In the genomic region with DNA sequence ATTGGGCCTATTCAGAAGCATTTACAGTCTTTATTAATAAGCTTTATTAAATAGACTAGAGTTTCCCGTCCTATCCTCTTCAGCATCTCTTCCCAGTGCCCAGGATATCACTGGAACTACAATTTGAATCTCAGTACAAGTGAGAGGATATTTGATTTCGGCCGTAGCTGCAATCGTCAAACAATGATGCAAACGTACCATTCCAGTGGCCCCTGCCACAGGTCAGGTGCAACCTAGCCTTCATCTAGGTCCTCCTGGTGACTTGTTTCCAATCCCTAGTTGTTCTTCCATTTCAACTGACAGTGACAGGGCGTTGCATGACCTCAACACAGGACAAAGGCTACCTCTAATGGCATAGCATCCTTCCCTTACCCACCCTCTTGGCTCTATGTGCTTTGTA, we compare ENCODE assay signal across 8 mouse cellular contexts. TPM values are rescaled to one million over a fixed set of nuclear protein-coding genes. Genes with fewer than 3 reads are reported as not detected.
DNase-seq lines count a peak whose midpoint lies in the region; ATAC-seq and TF ChIP-seq lines count a peak whose summit lies in the region.

No protein-coding gene starts in this region.

- no peaks in the 10 kb centered on the region for H3K9me3 ChIP-seq in embryonic facial prominence, embryonic 14.5 days (ENCODE audit: control insufficient read depth, low read length)
- no peaks in the 10 kb centered on the region for H3K9me3 ChIP-seq in intestine, embryonic 16.5 days (ENCODE audit: control insufficient read depth, low read length)
- no peaks in the 10 kb centered on the region for H3K9me3 ChIP-seq in neural tube, embryonic 12.5 days

- peak; percentile 69 for DNase-seq in liver, adult 2 months (ENCODE audit: extremely low read depth, low read depth, low spot score)
- DNase-seq in liver, result no peak
- no peak for DNase-seq in embryonic facial prominence, embryonic 14.5 days (ENCODE audit: low spot score)
- no peak for DNase-seq in cerebellum, adult 11 months
- no peak for DNase-seq in left cerebral cortex, postnatal 14 days (ENCODE audit: low spot score in 2 of 2)
- DNase-seq in left cerebral cortex, postnatal 4 days, result no peak

- WGBS in liver, adult 2 months, result 9% methylated on average over 6 of the region's 6 CpGs
- 47% methylated on average over 6 of the region's 6 CpGs for WGBS in embryonic facial prominence, embryonic 14.5 days
- WGBS in intestine, embryonic 16.5 days, result 37% methylated on average over 6 of the region's 6 CpGs
- 45% methylated on average over 6 of the region's 6 CpGs for WGBS in neural tube, embryonic 12.5 days

- no peaks in the 10 kb centered on the region for H3K36me3 ChIP-seq in liver, adult 2 months (ENCODE audit: control insufficient read depth, insufficient read depth, low read length)
- H3K36me3 ChIP-seq in embryonic facial prominence, embryonic 14.5 days (ENCODE audit: control insufficient read depth, insufficient read depth, low read length), result peaks cover 13% of the 10 kb centered on the region; the same call in 1 of the 2 replicates
- no peaks in the 10 kb centered on the region for H3K36me3 ChIP-seq in intestine, embryonic 16.5 days (ENCODE audit: control insufficient read depth, insufficient read depth, low read length)
- H3K36me3 ChIP-seq in neural tube, embryonic 12.5 days, result peaks cover 24% of the 10 kb centered on the region

- peak overlapping the region; percentile 6; the same call in 1 of the 2 replicates for H3K27ac ChIP-seq in liver, adult 2 months (replicated peaks; ENCODE audit: insufficient read depth, low read depth, low read length)
- H3K27ac ChIP-seq in embryonic facial prominence, embryonic 14.5 days (replicated peaks; ENCODE audit: low read depth, low read length), result no peak overlapping the region; the same call in 1 of the 2 replicates
- H3K27ac ChIP-seq in intestine, embryonic 16.5 days (ENCODE audit: low read length), result no peak overlapping the region
- H3K27ac ChIP-seq in neural tube, embryonic 12.5 days, result no peak overlapping the region; the same call in 1 of the 2 replicates

- no peak for TF ChIP-seq CTCF in liver, adult 2 months (IDR thresholded peaks at IDR 0.05; ENCODE audit: low read depth, low read length)

- peaks cover 5% of the 10 kb centered on the region for H3K4me1 ChIP-seq in liver, adult 2 months (ENCODE audit: control insufficient read depth, insufficient read depth, low read length)
- peaks cover 7% of the 10 kb centered on the region for H3K4me1 ChIP-seq in embryonic facial prominence, embryonic 14.5 days (ENCODE audit: control insufficient read depth, insufficient read depth, low read length)
- peaks cover 10% of the 10 kb centered on the region for H3K4me1 ChIP-seq in intestine, embryonic 16.5 days (ENCODE audit: control insufficient read depth, insufficient read depth, low read length)
- H3K4me1 ChIP-seq in neural tube, embryonic 12.5 days, result peaks cover 8% of the 10 kb centered on the region; the same call in 1 of the 2 replicates

- H3K27me3 ChIP-seq in liver, adult 2 months (ENCODE audit: control insufficient read depth, insufficient read depth, low read length), result no peaks in the 10 kb centered on the region
- H3K27me3 ChIP-seq in embryonic facial prominence, embryonic 14.5 days (replicated peaks; ENCODE audit: control insufficient read depth, insufficient read depth, low read length), result no peaks in the 10 kb centered on the region
- H3K27me3 ChIP-seq in intestine, embryonic 16.5 days (replicated peaks; ENCODE audit: control insufficient read depth, insufficient read depth, low read length), result no peaks in the 10 kb centered on the region
- H3K27me3 ChIP-seq in neural tube, embryonic 12.5 days (replicated peaks), result no peaks in the 10 kb centered on the region

- no peak for ATAC-seq in embryonic facial prominence, embryonic 14.5 days (ENCODE audit: low read depth)
- ATAC-seq in intestine, embryonic 16.5 days, result no peak
- ATAC-seq in neural tube, embryonic 12.5 days (ENCODE audit: low FRiP score, low read depth), result peak; percentile 3; the same call in 1 of the 2 replicates

- no peak overlapping the region for H3K9ac ChIP-seq in liver, adult 2 months (ENCODE audit: low read depth, low read length)
- peak overlapping the region; percentile 66 for H3K9ac ChIP-seq in embryonic facial prominence, embryonic 14.5 days (ENCODE audit: low read depth, low read length)
- peak overlapping the region; percentile 53 for H3K9ac ChIP-seq in intestine, embryonic 16.5 days (ENCODE audit: low read depth, low read length)
- H3K9ac ChIP-seq in neural tube, embryonic 12.5 days, result peak overlapping the region; percentile 55

- peak overlapping the region; percentile 51 for H3K4me3 ChIP-seq in liver, adult 2 months (ENCODE audit: insufficient read depth, low read depth, low read length)
- peak overlapping the region; percentile 67 for H3K4me3 ChIP-seq in embryonic facial prominence, embryonic 14.5 days (ENCODE audit: low read depth, low read length)
- peak overlapping the region; percentile 60 for H3K4me3 ChIP-seq in intestine, embryonic 16.5 days (ENCODE audit: low read length)
- peak overlapping the region; percentile 50 for H3K4me3 ChIP-seq in neural tube, embryonic 12.5 days

- no peak for TF ChIP-seq POLR2A in liver, adult 2 months (IDR thresholded peaks at IDR 0.05; ENCODE audit: extremely low read depth, insufficient read depth, low read length)

- H3K4me2 ChIP-seq in embryonic facial prominence, embryonic 14.5 days (ENCODE audit: low read depth, low read length), result peak overlapping the region; percentile 77
- peak overlapping the region; percentile 49 for H3K4me2 ChIP-seq in intestine, embryonic 16.5 days (ENCODE audit: low read depth, low read length)
- peak overlapping the region; percentile 67 for H3K4me2 ChIP-seq in neural tube, embryonic 12.5 days (replicated peaks)

- H3K79me2 ChIP-seq in liver, adult 2 months (ENCODE audit: control insufficient read depth, insufficient read depth, low read length), result no peaks in the 10 kb centered on the region

- intact Hi-C loops in left cerebral cortex, postnatal 14 days (cut with DNase I), result no loop called here
- intact Hi-C loops in left cerebral cortex, postnatal 4 days (cut with DNase I), result no loop called here

RNA-seq across cellular contexts. Expression of gene Nicn1, which starts 0.5 kb away (rescaled TPM):
- total RNA-seq in liver, adult 2 months (2014; rRNA removed), result 5.8 and 9.0 TPM in 2 replicates
- 15.9 and 21.2 TPM in 2 replicates for polyA plus RNA-seq in liver, adult 2 months (2012; rRNA removed)
- polyA plus RNA-seq in embryonic facial prominence, embryonic 14.5 days (2014; fragmentation: Nextera tagmentation; extraction: Ambion mirVana), result 38.6 and 38.9 TPM in 2 replicates
- 24.6 and 29.1 TPM in 2 replicates for polyA plus RNA-seq in intestine, embryonic 16.5 days (2015; fragmentation: Nextera tagmentation; extraction: Ambion mirVana)
- polyA plus RNA-seq in neural tube, embryonic 12.5 days (2016; fragmentation: Nextera tagmentation; extraction: Ambion mirVana), result 81.2 and 87.0 TPM in 2 replicates
- 100 to 1,000 TPM; 108 to 118 TPM for total RNA-seq in left cerebral cortex, postnatal 14 days (2021)
- 100 to 1,000 TPM; 101 to 118 TPM for total RNA-seq in left cerebral cortex, postnatal 4 days (2021)

RNA-seq across cellular contexts. Expression of gene Amt, which starts 5.9 kb away (rescaled TPM):
- 65.5 and 66.6 TPM in 2 replicates for total RNA-seq in liver, adult 2 months (2014; rRNA removed)
- 45.8 and 54.5 TPM in 2 replicates for polyA plus RNA-seq in liver, adult 2 months (2012; rRNA removed)
- 6.1 and 6.2 TPM in 2 replicates for polyA plus RNA-seq in embryonic facial prominence, embryonic 14.5 days (2014; fragmentation: Nextera tagmentation; extraction: Ambion mirVana)
- polyA plus RNA-seq in intestine, embryonic 16.5 days (2015; fragmentation: Nextera tagmentation; extraction: Ambion mirVana), result 15.5 TPM in 2 replicates
- polyA plus RNA-seq in neural tube, embryonic 12.5 days (2016; fragmentation: Nextera tagmentation; extraction: Ambion mirVana), result 18.9 and 24.8 TPM in 2 replicates
- total RNA-seq in left cerebral cortex, postnatal 14 days (2021), result 10 to 100 TPM; 26.0 to 31.3 TPM
- total RNA-seq in left cerebral cortex, postnatal 4 days (2021), result 10 to 100 TPM; 25.0 to 26.7 TPM

RNA-seq across cellular contexts. Expression of gene Rhoa, which starts 15.2 kb away (rescaled TPM):
- total RNA-seq in liver, adult 2 months (2014; rRNA removed), result 123 TPM in 2 replicates
- polyA plus RNA-seq in liver, adult 2 months (2012; rRNA removed), result 64.7 and 82.8 TPM in 2 replicates
- polyA plus RNA-seq in embryonic facial prominence, embryonic 14.5 days (2014; fragmentation: Nextera tagmentation; extraction: Ambion mirVana), result 326 and 351 TPM in 2 replicates
- 425 and 427 TPM in 2 replicates for polyA plus RNA-seq in intestine, embryonic 16.5 days (2015; fragmentation: Nextera tagmentation; extraction: Ambion mirVana)
- 313 and 363 TPM in 2 replicates for polyA plus RNA-seq in neural tube, embryonic 12.5 days (2016; fragmentation: Nextera tagmentation; extraction: Ambion mirVana)
- total RNA-seq in left cerebral cortex, postnatal 14 days (2021), result 100 to 1,000 TPM; 185 to 197 TPM
- 100 to 1,000 TPM; 191 to 205 TPM for total RNA-seq in left cerebral cortex, postnatal 4 days (2021)

RNA-seq across cellular contexts. Expression of gene Tcta, which starts 15.2 kb away (rescaled TPM):
- total RNA-seq in liver, adult 2 months (2014; rRNA removed), result 17.7 and 17.9 TPM in 2 replicates
- 35.2 and 41.2 TPM in 2 replicates for polyA plus RNA-seq in liver, adult 2 months (2012; rRNA removed)
- polyA plus RNA-seq in embryonic facial prominence, embryonic 14.5 days (2014; fragmentation: Nextera tagmentation; extraction: Ambion mirVana), result 38.2 and 47.8 TPM in 2 replicates
- 40.9 and 45.1 TPM in 2 replicates for polyA plus RNA-seq in intestine, embryonic 16.5 days (2015; fragmentation: Nextera tagmentation; extraction: Ambion mirVana)
- 44.3 and 47.5 TPM in 2 replicates for polyA plus RNA-seq in neural tube, embryonic 12.5 days (2016; fragmentation: Nextera tagmentation; extraction: Ambion mirVana)
- total RNA-seq in left cerebral cortex, postnatal 14 days (2021), result 10 to 100 TPM; 45.9 to 46.1 TPM
- 10 to 100 TPM; 30.0 to 35.6 TPM for total RNA-seq in left cerebral cortex, postnatal 4 days (2021)

RNA-seq across cellular contexts. Expression of gene Dag1, which starts 27.0 kb away (rescaled TPM):
- 20.7 and 28.8 TPM in 2 replicates for total RNA-seq in liver, adult 2 months (2014; rRNA removed)
- polyA plus RNA-seq in liver, adult 2 months (2012; rRNA removed), result 24.9 and 29.9 TPM in 2 replicates
- 101 and 107 TPM in 2 replicates for polyA plus RNA-seq in embryonic facial prominence, embryonic 14.5 days (2014; fragmentation: Nextera tagmentation; extraction: Ambion mirVana)
- 67.9 and 76.8 TPM in 2 replicates for polyA plus RNA-seq in intestine, embryonic 16.5 days (2015; fragmentation: Nextera tagmentation; extraction: Ambion mirVana)
- polyA plus RNA-seq in neural tube, embryonic 12.5 days (2016; fragmentation: Nextera tagmentation; extraction: Ambion mirVana), result 55.6 and 63.4 TPM in 2 replicates
- total RNA-seq in left cerebral cortex, postnatal 14 days (2021), result 100 to 1,000 TPM; 122 to 125 TPM
- total RNA-seq in left cerebral cortex, postnatal 4 days (2021), result 100 to 1,000 TPM; 121 to 127 TPM
